Mouse (Mus musculus) stomach, postnatal 0 days (tissue): ENCODE measurements around the gene Il1r1. TPM values are rescaled to one million over a fixed set of nuclear protein-coding genes. Genes with fewer than 3 reads are reported as not detected.

Experiments used
- ATAC-seq: fragments of 200-750 bp; cut with Nextera tagmentation; 2 replicates; pipeline ENCODE4 v1.8.0; 2017; ENCODE audit not compliant: low FRiP score, low TSS enrichment
- DNase-seq: peaks from one replicate; pipeline ENCODE4 v3.0.0-alpha.2; 2016; ENCODE audit warnings: low spot score
- H3K27ac ChIP-seq: fragments of 300-500 bp; sonication (generic); replicated peaks from 2 replicates; pipeline ENCODE4 v1.5.1; 2014; ENCODE audit warnings: mild to moderate bottlenecking, control low read depth
- H3K27me3 ChIP-seq: fragments of 300-500 bp; sonication (generic); 2 replicates; pipeline ENCODE4 v1.6.1; 2014; ENCODE audit warnings: low read length; ENCODE audit not compliant: control insufficient read depth, insufficient read depth
- H3K36me3 ChIP-seq: fragments of 300-500 bp; sonication (generic); 2 replicates; pipeline ENCODE4 v1.6.1; 2014; ENCODE audit warnings: low read length, mixed read lengths; ENCODE audit not compliant: control insufficient read depth, insufficient read depth
- H3K4me1 ChIP-seq: fragments of 300-500 bp; sonication (generic); replicated peaks from 2 replicates; pipeline ENCODE4 v1.6.1; 2014; ENCODE audit warnings: antibody characterized with exemption; ENCODE audit not compliant: control insufficient read depth, insufficient read depth
- H3K4me2 ChIP-seq: fragments of 300-500 bp; sonication (generic); replicated peaks from 2 replicates; pipeline ENCODE4 v1.6.1; 2014; ENCODE audit warnings: low read depth, mild to moderate bottlenecking, control low read depth, moderate library complexity
- H3K4me3 ChIP-seq: fragments of 300-500 bp; sonication (generic); 2 replicates; pipeline ENCODE4 v1.5.1; 2014; ENCODE audit warnings: low read depth, low read length, control low read depth
- H3K9ac ChIP-seq: fragments of 300-500 bp; sonication (generic); 2 replicates; pipeline ENCODE4 v1.6.1; 2014; ENCODE audit warnings: mild to moderate bottlenecking, low read length, control low read depth, mixed read lengths
- H3K9me3 ChIP-seq: fragments of 300-500 bp; sonication (generic); 2 replicates; pipeline ENCODE4 v1.6.1; 2016; ENCODE audit warnings: low read length; ENCODE audit not compliant: control insufficient read depth
- CTCF ChIP-seq: IDR thresholded peaks from 2 replicates; pipeline ENCODE4 v1.5.1; 2016; ENCODE audit warnings: antibody characterized with exemption, low read depth, mild to moderate bottlenecking, moderate library complexity
- EP300 ChIP-seq: optimal IDR thresholded peaks from 2 replicates; pipeline ENCODE3; 2016; ENCODE audit warnings: antibody characterized with exemption
- WGBS: fragments of 180-500 bp; shearing (Covaris S2); extraction: QIAGEN DNeasy Blood & Tissue Kit; methylation state at CpG from one replicate; pipeline ENCODE4 v1.1.7; 2014; 5-methylcytosine and 5-hydroxymethylcytosine counted together
- polyA plus RNA-seq: library from polyadenylated mRNA; unstranded; fragments of >200 nt; fragmentation: Nextera tagmentation; extraction: Ambion mirVana; gene quantifications from 2 replicates; pipeline ENCODE4 v1.2.1, GENCODE M21; 2015

Gene Il1r1
- polyA plus RNA-seq, 1 experiment from 2014 or later: 7.3 TPM

GRCm38 (mm10) chr1:40267846-40268245, 43.0 kb downstream of the Il1r1 start:
- TF ChIP-seq EP300 (no peak), CTCF (no peak)
- Histone ChIP-seq H3K4me2 (peak overlapping the region; percentile 83; the same call in 1 of the 2 replicates), H3K9ac (no peak overlapping the region), H3K9me3 (no peaks in the 10 kb centered on the region), H3K27me3 (no peaks in the 10 kb centered on the region), H3K4me3 (peak overlapping the region; percentile 59; the same call in 1 of the 2 replicates), H3K36me3 (no peaks in the 10 kb centered on the region), H3K27ac (no peak overlapping the region), H3K4me1 (peaks cover 6% of the 10 kb centered on the region; the same call in 1 of the 2 replicates)
- no peak for ATAC-seq
- no peak for DNase-seq
- 89% methylated on average over 6 of the region's 6 CpGs for WGBS

- ATAC-seq: no peak
- Histone ChIP-seq H3K9ac (no peak overlapping the region), H3K4me1 (peaks cover 6% of the 10 kb centered on the region; the same call in 1 of the 2 replicates), H3K27ac (no peak overlapping the region), H3K4me3 (0 out of 2 replicates have a peak overlapping the region, but pooled peaks have one; percentile 1), H3K36me3 (no peaks in the 10 kb centered on the region), H3K9me3 (no peaks in the 10 kb centered on the region), H3K27me3 (no peaks in the 10 kb centered on the region), H3K4me2 (peak overlapping the region; percentile 37)
- WGBS: 57% methylated on average over 6 of the region's 6 CpGs
- no peak for TF ChIP-seq CTCF
- no peak for TF ChIP-seq EP300
- no peak for DNase-seq
Measured at GRCm38 (mm10) chr1:40268536-40268935, 43.7 kb downstream of the Il1r1 start.

GRCm38 (mm10) chr1:40270415-40270814, 45.5 kb downstream of the Il1r1 start:
- no peaks in the 10 kb centered on the region for H3K9me3 ChIP-seq
- H3K4me1 ChIP-seq: peaks cover 6% of the 10 kb centered on the region
- H3K27me3 ChIP-seq: no peaks in the 10 kb centered on the region
- DNase-seq (no peak), ATAC-seq (no peak)
- no peak overlapping the region for H3K9ac ChIP-seq
- no peak overlapping the region for H3K4me3 ChIP-seq
- TF ChIP-seq CTCF: no peak
- H3K4me2 ChIP-seq: no peak overlapping the region
- 89% methylated on average over 12 of the region's 12 CpGs for WGBS
- H3K36me3 ChIP-seq: no peaks in the 10 kb centered on the region
- H3K27ac ChIP-seq: no peak overlapping the region

DNA sequence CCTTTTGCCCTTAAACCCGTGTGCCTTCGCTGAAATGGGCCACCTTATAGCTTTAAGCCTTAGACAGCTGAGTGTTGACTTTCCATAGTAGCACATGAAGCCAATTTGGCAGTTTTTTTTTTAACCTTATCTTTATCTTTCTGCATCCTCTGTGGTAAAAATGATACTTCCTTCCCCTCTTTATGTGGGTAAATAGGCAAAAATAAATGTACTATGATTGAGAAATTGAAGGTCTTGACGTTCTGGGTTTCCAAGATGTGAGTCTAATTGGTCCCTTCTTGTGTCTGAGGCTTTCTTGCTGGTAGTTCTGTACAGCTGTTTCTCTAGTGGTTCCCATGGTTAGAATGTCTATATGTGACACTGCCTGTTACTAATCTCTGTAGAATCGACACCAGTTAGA, 46.2 kb downstream of the Il1r1 start:
- no peak for DNase-seq
- WGBS: 77% methylated on average over 4 of the region's 4 CpGs
- Histone ChIP-seq H3K9ac (no peak overlapping the region), H3K4me2 (no peak overlapping the region), H3K4me3 (no peak overlapping the region), H3K27me3 (no peaks in the 10 kb centered on the region), H3K27ac (no peak overlapping the region), H3K9me3 (no peaks in the 10 kb centered on the region), H3K36me3 (no peaks in the 10 kb centered on the region), H3K4me1 (peaks cover 6% of the 10 kb centered on the region)
- TF ChIP-seq EP300 (no peak), CTCF (no peak)
- ATAC-seq: no peak

DNA sequence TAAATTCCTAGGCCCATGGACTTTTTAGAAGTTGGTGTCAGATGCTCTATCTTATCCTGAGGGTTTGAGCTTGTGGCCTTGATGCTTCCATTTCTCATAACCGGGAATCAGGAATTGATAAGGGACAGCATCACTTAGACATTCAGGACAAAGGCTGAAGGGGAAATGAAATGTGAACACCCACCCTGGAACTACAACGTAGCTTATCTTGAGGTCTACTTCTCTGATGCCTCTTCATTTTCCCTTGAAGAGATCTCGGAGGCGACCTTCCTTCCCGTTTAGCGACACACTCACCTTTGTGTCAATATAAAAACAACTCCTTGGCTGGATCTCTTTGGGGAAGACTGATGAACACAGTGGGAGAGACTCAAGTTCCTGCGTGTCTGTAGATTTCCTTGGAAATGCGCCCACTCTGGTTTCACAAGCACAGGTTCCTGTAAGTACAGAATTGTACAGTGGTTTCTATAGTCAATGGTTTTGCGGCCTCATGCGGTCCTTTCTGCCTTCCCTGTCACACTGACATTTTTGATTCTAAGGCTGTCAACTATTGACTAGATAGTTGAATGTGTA, 46.7 kb downstream of the Il1r1 start:
- Histone ChIP-seq H3K4me3 (no peak overlapping the region), H3K4me1 (peaks cover 3% of the 10 kb centered on the region; the same call in 1 of the 2 replicates), H3K9me3 (no peaks in the 10 kb centered on the region), H3K9ac (no peak overlapping the region), H3K36me3 (no peaks in the 10 kb centered on the region), H3K27me3 (no peaks in the 10 kb centered on the region), H3K27ac (peak overlapping the region; percentile 45; the same call in 1 of the 2 replicates), H3K4me2 (no peak overlapping the region)
- DNase-seq: no peak
- 78% methylated on average over 10 of the region's 10 CpGs for WGBS
- TF ChIP-seq CTCF: no peak
- no peak for TF ChIP-seq EP300
- ATAC-seq: no peak

GRCm38 (mm10) chr1:40272204-40272603, 47.3 kb downstream of the Il1r1 start:
- no peak overlapping the region for H3K4me2 ChIP-seq
- H3K4me3 ChIP-seq: no peak overlapping the region
- DNase-seq: no peak
- H3K9me3 ChIP-seq: no peaks in the 10 kb centered on the region
- H3K27ac ChIP-seq: peak overlapping the region; percentile 45; the same call in 1 of the 2 replicates
- no peak overlapping the region for H3K9ac ChIP-seq
- H3K27me3 ChIP-seq: no peaks in the 10 kb centered on the region
- TF ChIP-seq CTCF: no peak
- TF ChIP-seq EP300: no peak
- ATAC-seq: no peak
- H3K36me3 ChIP-seq: no peaks in the 10 kb centered on the region
- H3K4me1 ChIP-seq: peaks cover 3% of the 10 kb centered on the region; the same call in 1 of the 2 replicates
- WGBS: 74% methylated on average over 3 of the region's 3 CpGs
